Mouse (Mus musculus): ENCODE results near the gene Dirc2. TPM values are rescaled to one million over a fixed set of nuclear protein-coding genes. Genes with fewer than 3 reads are reported as not detected.

Gene Dirc2
- polyA plus RNA-seq, 2 experiments = 20.5 to 22.9 TPM

GRCm38 (mm10) chr16:35766366-35766765 lies 2.8 kb downstream of the Dirc2 start:
- WGBS = 83% methylated on average over 3 of the region's 3 CpGs
- ATAC-seq (ENCODE audit: low FRiP score, low read depth) = no peak
- Histone ChIP-seq H3K4me3 (replicated peaks; ENCODE audit: low read length) (no peak overlapping the region), H3K4me2 (replicated peaks; ENCODE audit: low read depth, low read length, severe bottlenecking) (no peak overlapping the region), H3K36me3 (ENCODE audit: control insufficient read depth, insufficient read depth, low read length) (no peaks in the 10 kb centered on the region), H3K27me3 (ENCODE audit: control insufficient read depth, insufficient read depth, low read length) (no peaks in the 10 kb centered on the region), H3K27ac (replicated peaks; ENCODE audit: low read depth, low read length) (no peak overlapping the region), H3K9me3 (ENCODE audit: control insufficient read depth, low read length) (no peaks in the 10 kb centered on the region), H3K9ac (ENCODE audit: low read depth, low read length, severe bottlenecking) (no peak overlapping the region), H3K4me1 (ENCODE audit: control insufficient read depth, insufficient read depth, low read length) (peaks cover 18% of the 10 kb centered on the region)
- no peak for TF ChIP-seq POLR2A (IDR thresholded peaks at IDR 0.05; ENCODE audit: borderline replicate concordance, extremely low read depth, insufficient read depth, insufficient read length)
- no peak for DNase-seq (ENCODE audit: low spot score)

- Histone ChIP-seq H3K36me3 (ENCODE audit: control insufficient read depth, insufficient read depth, low read length) (no peaks in the 10 kb centered on the region), H3K4me1 (ENCODE audit: control insufficient read depth, insufficient read depth, low read length) (peaks cover 11% of the 10 kb centered on the region), H3K4me3 (replicated peaks; ENCODE audit: low read length) (no peak overlapping the region), H3K4me2 (replicated peaks; ENCODE audit: low read depth, low read length, severe bottlenecking) (no peak overlapping the region), H3K9ac (ENCODE audit: low read depth, low read length, severe bottlenecking) (no peak overlapping the region), H3K27me3 (ENCODE audit: control insufficient read depth, insufficient read depth, low read length) (no peaks in the 10 kb centered on the region), H3K27ac (replicated peaks; ENCODE audit: low read depth, low read length) (no peak overlapping the region), H3K9me3 (ENCODE audit: control insufficient read depth, low read length) (no peaks in the 10 kb centered on the region)
- WGBS = 61% methylated on average over 2 of the region's 2 CpGs
- DNase-seq (ENCODE audit: low spot score) = no peak
- no peak for TF ChIP-seq POLR2A (IDR thresholded peaks at IDR 0.05; ENCODE audit: borderline replicate concordance, extremely low read depth, insufficient read depth, insufficient read length)
- no peak for ATAC-seq (ENCODE audit: low FRiP score, low read depth)
These were observed 3.7 kb downstream of the Dirc2 start for GRCm38 (mm10) chr16:35765449-35765848.

GRCm38 (mm10) chr16:35764941-35765340 lies 4.2 kb downstream of the Dirc2 start:
- H3K4me2 ChIP-seq (replicated peaks; ENCODE audit: low read depth, low read length, severe bottlenecking) = no peak overlapping the region
- H3K9me3 ChIP-seq (ENCODE audit: control insufficient read depth, low read length) = no peaks in the 10 kb centered on the region
- 59% methylated on average over 1 of the region's 1 CpGs for WGBS
- H3K27ac ChIP-seq (replicated peaks; ENCODE audit: low read depth, low read length) = no peak overlapping the region
- H3K9ac ChIP-seq (ENCODE audit: low read depth, low read length, severe bottlenecking) = no peak overlapping the region
- TF ChIP-seq POLR2A (IDR thresholded peaks at IDR 0.05; ENCODE audit: borderline replicate concordance, extremely low read depth, insufficient read depth, insufficient read length) = no peak
- H3K4me3 ChIP-seq (replicated peaks; ENCODE audit: low read length) = no peak overlapping the region
- H3K27me3 ChIP-seq (ENCODE audit: control insufficient read depth, insufficient read depth, low read length) = no peaks in the 10 kb centered on the region
- H3K4me1 ChIP-seq (ENCODE audit: control insufficient read depth, insufficient read depth, low read length) = peaks cover 11% of the 10 kb centered on the region
- DNase-seq (ENCODE audit: low spot score) (no peak), ATAC-seq (ENCODE audit: low FRiP score, low read depth) (no peak)
- no peaks in the 10 kb centered on the region for H3K36me3 ChIP-seq (ENCODE audit: control insufficient read depth, insufficient read depth, low read length)

GRCm38 (mm10) chr16:35763590-35764296 lies 5.4 kb downstream of the Dirc2 start:
- TF ChIP-seq POLR2A (IDR thresholded peaks at IDR 0.05; ENCODE audit: borderline replicate concordance, extremely low read depth, insufficient read depth, insufficient read length) = no peak
- H3K9ac ChIP-seq (ENCODE audit: low read depth, low read length, severe bottlenecking) = no peak overlapping the region
- no peaks in the 10 kb centered on the region for H3K36me3 ChIP-seq (ENCODE audit: control insufficient read depth, insufficient read depth, low read length)
- ATAC-seq (ENCODE audit: low FRiP score, low read depth) = no peak
- DNase-seq (ENCODE audit: low spot score) = no peak
- H3K4me2 ChIP-seq (replicated peaks; ENCODE audit: low read depth, low read length, severe bottlenecking) = no peak overlapping the region
- H3K9me3 ChIP-seq (ENCODE audit: control insufficient read depth, low read length) = no peaks in the 10 kb centered on the region
- 89% methylated on average over 11 of the region's 11 CpGs for WGBS
- H3K27me3 ChIP-seq (ENCODE audit: control insufficient read depth, insufficient read depth, low read length) = no peaks in the 10 kb centered on the region
- no peak overlapping the region for H3K27ac ChIP-seq (replicated peaks; ENCODE audit: low read depth, low read length)
- H3K4me1 ChIP-seq (ENCODE audit: control insufficient read depth, insufficient read depth, low read length) = peaks cover 6% of the 10 kb centered on the region
- H3K4me3 ChIP-seq (replicated peaks; ENCODE audit: low read length) = no peak overlapping the region

GRCm38 (mm10) chr16:35759401-35759800 lies 9.8 kb downstream of the Dirc2 start:
- 83% methylated on average over 5 of the region's 5 CpGs for WGBS
- no peak for ATAC-seq (ENCODE audit: low FRiP score, low read depth)

More at GRCm38 (mm10) chr16:35759401-35759800, 9.8 kb downstream of the Dirc2 start:
- Histone ChIP-seq H3K27ac (replicated peaks; ENCODE audit: low read depth, low read length) (no peak overlapping the region), H3K27me3 (ENCODE audit: control insufficient read depth, insufficient read depth, low read length) (no peaks in the 10 kb centered on the region), H3K36me3 (ENCODE audit: control insufficient read depth, insufficient read depth, low read length) (no peaks in the 10 kb centered on the region), H3K9ac (ENCODE audit: low read depth, low read length, severe bottlenecking) (no peak overlapping the region), H3K9me3 (ENCODE audit: control insufficient read depth, low read length) (no peaks in the 10 kb centered on the region), H3K4me1 (ENCODE audit: control insufficient read depth, insufficient read depth, low read length) (no peaks in the 10 kb centered on the region), H3K4me3 (replicated peaks; ENCODE audit: low read length) (no peak overlapping the region), H3K4me2 (replicated peaks; ENCODE audit: low read depth, low read length, severe bottlenecking) (no peak overlapping the region)
- TF ChIP-seq POLR2A (IDR thresholded peaks at IDR 0.05; ENCODE audit: borderline replicate concordance, extremely low read depth, insufficient read depth, insufficient read length) = no peak
- no peak for DNase-seq (ENCODE audit: low spot score)
